Mouse (Mus musculus): ENCODE measurements around the gene Grk5.

Gene Grk5

DNA sequence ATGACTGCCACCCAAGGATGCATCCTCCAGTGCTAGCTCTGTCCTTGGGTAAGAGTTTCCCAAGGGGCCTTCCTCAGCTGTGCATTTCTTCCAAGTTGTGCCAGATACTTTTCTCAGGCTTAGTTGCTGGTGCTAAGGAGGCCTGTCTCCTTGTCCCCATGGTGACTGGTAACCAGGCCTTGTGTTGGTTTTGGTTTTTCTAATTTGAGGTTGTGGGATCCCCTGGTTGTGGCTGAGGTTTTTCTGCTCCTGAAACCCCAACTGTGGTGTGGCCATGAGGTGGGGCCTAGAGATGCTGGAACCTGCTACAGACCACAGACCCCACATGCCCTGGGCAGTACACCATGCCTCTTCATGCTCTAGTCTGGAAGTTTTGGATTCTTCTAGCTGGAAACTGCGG lies 90.0 kb downstream of the Grk5 start:
- DNase-seq, result no peak

DNA sequence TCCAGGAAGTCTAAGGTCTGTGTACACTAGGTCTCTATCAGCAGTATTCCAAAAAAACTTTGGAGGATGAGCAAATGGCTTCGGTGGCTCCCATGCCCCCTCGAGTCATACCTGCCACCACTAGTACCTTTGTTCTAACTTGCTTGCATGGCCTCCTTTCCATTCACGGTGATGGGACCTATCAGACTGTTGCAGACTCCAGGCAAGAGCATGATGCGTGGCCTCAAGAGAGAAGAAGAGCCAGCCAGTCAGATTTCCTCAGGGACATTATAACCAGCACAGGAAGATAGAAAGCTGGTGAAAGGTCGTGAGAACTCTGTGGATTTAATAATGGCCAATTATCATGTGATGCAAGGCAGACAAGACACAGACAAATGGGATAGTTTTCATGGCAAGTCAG lies 91.8 kb downstream of the Grk5 start:
- DNase-seq, result no peak

DNA sequence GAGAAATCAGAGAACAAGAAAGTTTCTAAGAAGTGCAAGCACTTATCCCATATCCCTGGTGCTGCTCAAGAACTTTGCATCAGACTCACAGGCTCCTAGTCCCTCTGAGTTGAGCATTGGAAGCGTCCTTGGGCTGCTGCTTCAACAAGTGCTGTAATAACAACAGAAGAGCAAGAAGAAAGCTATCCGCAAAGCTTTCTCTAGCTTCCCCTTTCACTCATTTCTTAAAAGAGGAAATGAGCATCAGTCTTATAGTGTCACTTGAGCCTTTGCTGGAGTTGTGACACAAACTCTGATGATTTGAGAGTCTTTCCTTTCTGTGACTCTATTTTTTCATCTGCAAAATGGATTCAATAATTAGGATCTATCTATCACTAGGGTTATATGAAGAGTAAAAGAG lies 92.3 kb downstream of the Grk5 start:
- no peak for DNase-seq

DNA sequence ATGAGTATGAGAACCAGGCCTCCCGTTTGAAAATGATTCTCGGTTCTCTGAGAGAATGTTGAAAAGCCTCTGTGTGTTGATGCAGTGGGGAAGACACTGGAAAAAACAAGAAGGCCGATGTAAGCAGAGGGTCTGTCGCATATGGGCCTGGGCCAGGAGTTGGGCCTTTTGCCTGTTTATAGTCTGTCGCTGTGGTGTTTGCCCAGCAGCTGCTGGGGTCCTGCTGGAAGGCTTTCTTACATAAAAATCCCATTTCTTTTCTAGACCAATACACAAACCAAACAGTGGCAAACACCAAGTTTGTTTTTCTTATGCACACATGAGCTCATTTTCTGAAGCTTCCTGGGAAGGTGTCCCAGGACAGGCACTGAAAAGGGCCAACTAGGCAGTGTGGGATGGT lies 100.2 kb downstream of the Grk5 start:
- DNase-seq, result no peak

DNA sequence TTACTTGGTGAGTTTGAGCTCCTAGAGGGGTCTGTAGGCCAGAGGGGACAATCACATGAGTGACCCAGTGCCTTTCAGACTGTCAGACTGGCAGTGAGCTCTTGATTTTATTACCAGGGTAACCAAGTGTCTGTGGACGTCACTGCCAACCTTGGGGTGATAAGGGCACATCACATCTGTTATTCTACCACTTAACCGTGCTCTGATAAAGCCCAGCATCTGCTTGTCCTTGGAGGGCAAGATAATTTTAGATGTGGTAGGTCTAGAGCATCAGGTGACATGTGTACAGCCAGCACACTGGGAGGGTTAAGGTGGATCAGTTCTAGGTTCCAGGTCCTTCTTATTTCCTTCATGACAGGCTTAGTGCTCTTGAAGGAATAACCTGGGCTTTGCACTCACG lies 104.7 kb downstream of the Grk5 start:
- DNase-seq, result no peak

DNA sequence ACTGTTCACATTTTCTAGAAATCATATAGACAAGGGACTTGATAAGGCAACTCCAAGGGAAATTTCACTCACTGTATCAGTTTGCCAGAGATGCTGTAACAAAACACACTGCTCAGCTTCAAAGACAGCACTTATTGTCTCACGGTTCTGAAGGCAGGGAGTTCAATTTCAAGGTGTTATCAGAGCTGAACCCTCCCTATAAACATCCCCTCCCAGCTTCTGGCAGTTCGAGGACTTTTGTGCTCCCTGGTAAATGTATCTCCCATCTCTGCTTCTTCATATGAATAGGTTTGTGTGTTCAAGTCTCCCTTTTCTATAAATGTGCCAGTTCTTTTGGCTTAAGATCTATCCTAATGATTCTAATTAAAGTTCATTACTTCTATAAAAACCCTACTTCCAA lies 105.3 kb downstream of the Grk5 start:
- no peak for DNase-seq

DNA sequence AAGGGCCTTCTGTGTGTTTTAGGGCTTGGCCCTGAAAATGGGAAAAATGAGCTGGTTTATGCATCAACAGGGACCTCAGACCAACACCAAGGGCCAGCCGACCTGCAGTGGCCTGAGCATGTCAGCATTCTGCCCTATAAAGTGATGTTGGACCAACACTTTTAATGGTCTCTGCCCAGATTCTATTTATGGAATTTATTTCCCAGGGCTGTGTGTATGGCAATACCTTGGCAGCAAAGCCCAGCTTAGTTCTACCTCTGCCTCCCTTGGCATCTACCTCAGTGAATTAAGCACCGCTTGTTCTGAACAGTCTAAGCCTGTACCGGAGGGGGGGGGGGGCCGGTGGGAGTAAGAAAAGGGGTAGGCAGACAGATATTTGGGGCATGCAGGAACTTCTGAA lies 108.2 kb downstream of the Grk5 start:
- peak; percentile 2 to 50 for DNase-seq

DNA sequence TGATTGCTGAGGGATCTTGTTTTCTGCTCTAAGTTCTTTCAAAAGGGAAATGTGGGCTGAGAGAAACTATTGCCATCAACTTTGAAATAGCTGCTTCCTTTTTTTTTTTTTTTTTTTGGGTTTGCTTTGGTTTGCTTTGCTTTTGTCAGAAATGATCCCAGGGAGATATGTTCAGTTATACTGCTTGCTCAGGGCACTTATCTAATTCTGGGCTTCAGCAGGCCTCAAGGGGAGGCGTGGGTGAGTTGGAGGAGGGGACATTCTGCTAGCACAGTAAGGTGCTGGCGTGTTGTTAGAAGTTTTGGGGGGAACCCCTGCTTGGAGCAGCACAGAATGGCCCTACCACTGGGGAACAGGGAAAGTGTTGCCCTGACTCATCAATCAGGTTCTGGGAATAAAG lies 110.1 kb downstream of the Grk5 start:
- no peak for DNase-seq

DNA sequence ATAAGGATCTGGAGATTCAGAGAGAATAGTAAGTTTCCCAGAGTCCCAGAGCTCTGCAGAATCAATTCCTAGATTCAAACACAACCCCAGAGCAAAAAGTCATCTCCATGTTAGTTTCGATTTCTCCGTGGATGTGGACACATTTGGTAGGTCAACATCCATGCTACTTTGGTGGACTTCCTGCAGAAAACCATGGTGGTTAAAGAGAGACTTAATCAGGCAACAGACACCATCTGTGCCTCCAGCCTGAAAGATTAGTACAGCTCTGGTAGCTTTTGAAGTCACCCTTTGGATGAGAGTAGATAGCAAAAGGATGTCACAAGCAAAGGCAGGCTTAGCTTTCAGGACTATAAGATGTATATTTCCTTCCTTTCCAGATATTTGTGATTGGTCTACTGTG lies 111.4 kb downstream of the Grk5 start:
- no peak for DNase-seq

DNA sequence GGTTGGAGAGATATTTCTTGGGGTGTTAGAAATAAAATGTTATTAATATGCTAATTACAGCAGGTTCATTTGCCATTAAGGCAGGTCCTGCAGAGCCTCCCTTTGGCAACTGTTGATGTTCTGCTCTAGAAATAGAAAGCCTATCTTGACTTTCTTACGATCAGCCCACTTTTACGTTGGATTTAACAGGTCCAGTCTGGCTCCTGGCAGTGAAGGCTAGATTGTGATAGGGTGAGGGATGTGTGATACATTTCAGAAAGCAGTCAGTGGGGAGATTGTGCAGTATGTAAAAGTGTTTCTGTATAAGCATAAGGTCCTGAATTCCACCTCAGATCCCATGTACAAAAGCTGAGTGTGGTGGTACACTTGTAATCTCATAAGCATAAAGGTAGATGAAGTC lies 119.7 kb downstream of the Grk5 start:
- peak in 1 of 2 experiments; percentile 9 for DNase-seq

DNA sequence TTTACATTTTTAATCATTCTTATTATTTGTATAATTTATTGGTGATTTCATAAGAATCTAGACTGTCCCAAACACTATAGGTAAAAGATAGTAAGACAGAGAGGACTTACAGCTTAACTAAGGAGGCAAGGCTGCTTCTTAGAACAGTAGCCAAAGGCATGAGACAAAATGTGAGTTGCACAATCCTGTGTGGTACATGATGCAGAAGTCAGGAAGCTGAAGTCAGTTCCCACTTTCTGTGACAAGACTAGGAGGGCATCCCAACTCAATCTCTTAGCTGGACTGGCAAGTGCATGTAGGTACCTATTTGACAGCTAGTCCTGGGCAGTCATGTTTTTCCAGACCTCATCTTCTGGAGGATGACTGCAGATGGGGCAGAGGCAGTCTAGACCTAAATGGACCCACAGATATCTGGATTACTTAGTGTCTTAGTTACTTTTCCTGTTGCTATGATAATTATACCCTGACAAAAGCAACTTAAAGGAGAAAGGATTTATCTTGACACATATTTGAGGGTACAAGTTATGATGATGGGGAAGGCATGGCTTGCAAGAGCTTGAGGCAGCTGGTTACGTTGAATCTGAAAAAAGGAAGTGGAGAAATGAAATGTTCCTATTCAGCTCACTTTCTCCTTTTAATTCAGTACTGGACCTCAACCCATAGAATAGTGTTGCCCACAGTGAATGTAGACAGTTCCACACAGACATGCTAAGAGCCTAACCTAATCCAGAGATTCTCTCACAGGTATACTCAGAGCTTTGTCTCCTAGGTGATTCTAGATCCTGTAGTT lies 128.1 kb downstream of the Grk5 start:
- no peak for DNase-seq

DNA sequence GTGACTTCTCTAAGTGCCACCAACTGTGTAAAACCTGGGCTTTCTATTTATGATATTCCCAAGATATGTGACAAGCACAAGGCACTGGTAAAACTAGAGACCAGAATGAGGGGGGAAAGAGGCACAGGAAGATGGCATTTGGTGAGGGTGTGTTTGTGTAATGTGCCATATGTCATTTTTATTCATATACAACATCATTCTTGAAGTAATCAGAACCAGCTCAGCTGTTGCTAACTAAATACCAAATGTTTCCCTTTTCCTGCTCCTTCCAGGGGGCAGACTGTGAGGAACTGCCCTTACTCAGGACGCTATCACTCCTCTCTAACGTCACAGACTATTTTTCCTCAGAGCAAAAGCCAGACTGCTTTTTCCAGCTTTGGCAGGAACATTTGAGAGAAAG lies 132.0 kb downstream of the Grk5 start:
- DNase-seq, result no peak

DNA sequence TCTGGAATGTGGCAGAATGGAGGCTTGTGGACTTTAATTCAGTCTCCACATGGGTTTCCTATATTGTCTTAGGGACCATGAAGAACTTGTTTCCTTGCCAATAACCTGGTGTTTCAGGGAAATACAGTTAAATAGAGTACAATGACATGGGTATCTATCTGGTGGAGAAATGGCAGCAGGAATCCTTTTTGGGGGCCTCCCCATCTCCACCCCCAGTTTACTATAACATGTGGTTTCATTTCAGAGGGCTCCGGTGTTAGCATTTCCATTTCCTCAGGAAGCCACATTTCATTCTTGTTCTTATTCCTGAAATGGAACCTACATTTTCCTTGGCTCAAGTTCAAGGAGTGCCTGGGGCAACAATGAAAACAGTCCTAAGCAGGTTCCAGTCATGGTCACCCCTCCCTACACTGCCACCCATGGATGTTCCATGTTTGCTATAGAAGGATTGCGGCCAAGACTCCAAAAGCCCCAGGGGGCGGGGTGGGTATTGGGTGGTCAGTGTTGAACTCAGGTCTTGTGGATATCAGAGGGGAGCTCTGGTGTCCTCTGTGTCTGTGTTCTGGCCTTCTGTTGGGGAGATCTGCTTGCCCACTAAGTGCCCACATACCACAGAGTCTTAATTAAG lies 132.5 kb downstream of the Grk5 start:
- peak; percentile 29 to 38 for DNase-seq

DNA sequence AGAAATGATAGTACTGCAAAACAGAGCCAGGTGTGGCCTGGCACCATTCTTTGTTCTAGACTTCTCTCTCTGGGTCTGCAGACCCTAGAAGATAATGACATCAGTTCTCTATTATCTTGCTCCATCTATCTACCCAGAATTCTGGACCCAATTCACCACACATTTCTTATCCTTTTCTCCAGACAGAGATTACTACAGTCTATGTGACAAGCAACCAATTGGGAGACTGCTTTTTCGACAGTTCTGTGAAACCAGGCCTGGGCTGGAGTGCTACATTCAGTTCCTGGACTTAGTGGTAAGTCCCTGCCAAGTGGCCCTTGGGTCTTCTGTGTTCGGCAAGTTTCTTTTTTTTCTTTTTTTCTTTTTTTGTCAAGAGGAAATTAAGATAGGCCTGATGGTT lies 142.0 kb downstream of the Grk5 start:
- no peak for DNase-seq

DNA sequence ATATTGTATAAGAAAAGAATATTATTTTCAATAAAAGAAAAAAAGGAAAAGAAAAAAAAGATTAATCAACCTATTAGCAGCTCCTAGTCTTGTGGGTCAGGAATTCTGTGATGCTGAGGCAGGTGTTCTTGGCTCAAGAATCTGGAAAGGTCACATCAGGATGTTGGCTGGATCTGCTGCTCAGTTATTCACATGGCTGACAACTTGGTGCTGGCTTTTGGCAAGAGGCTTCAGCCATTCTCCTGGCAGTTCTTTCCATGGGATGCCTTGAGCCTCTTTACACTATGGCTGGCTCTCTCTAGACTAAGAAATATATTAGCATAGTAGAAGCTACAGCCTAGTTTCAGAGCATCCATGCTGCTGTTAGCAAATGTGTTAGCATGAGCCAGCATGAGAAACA lies 149.6 kb downstream of the Grk5 start:
- no peak for DNase-seq

DNA sequence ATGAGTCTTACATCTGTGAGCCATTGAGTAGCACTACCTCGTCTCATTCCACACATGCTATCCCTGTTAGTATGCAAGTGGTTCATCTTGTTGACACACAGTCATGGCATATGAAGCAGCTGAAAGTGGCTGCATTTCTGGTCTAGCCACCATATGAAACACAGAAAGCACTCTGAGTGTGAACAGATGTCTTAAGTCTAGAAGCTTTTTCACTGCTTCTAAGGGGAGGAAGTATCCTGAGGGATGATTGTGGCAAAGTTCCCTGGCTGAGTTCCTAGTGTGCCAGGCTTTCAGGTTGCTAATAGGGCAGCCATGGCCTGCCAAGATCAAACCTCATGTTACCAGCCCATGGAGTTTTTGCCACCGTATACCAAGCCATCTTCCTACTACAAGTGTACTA lies 159.1 kb downstream of the Grk5 start:
- DNase-seq, result no peak

DNA sequence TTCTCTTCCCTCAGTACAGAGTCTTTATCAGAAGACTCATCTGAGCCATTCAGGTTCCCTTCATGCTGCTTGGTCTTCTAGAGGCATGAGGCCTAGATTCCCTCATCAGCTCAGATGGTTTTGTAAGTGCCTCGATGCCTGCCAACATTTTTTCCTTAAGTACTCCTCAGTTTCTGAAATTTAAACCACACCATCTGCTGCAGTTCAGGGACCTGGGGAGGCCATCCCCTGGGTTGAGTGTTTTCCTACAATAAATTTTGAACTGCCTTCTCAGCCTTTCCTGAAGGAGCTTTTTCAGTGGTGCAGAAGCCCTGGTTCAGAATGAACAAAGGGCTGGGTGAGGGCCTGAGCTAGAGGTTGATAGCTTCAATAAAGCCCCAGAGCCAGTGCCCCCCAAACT lies 159.9 kb downstream of the Grk5 start:
- peak in 1 of 2 experiments; percentile 46 for DNase-seq

DNA sequence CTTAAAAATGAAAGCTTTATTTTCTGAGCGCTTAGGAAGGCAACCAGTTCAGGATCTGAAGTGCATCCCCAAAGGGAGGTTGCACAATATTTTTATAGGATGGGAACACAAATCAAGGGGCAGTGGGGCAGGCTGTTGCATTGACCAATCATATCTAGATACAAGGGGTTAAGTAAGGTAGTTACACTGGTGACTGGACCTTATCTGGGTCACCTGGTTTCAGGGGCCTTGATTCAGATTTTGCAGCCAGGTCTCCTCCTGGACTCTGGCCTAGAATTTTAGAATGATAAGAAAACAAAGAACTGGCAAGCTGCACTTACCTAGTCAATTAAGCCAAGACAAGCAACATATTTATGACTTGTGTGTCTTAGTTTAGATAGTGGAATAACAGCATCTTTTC lies 161.6 kb downstream of the Grk5 start:
- DNase-seq, result no peak

DNA sequence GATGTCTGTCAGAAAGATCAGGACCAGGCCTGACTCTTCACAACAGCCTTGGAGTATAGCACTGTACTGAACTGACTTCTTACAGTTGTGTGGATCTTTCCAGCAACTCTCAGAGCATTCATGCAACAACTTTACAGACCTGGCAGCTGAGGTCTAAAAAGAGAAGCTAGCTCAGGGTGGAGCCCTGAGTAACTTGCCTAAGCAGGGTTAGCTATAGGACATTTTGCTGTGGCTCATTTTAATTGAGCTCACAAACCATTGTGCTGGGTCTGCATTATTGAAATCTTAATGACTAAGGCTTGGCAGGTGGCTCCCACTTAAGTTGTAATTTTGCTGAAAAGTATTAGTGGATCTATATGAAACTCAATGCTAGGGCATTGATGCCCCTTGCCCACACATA lies 162.5 kb downstream of the Grk5 start:
- DNase-seq, result no peak

DNA sequence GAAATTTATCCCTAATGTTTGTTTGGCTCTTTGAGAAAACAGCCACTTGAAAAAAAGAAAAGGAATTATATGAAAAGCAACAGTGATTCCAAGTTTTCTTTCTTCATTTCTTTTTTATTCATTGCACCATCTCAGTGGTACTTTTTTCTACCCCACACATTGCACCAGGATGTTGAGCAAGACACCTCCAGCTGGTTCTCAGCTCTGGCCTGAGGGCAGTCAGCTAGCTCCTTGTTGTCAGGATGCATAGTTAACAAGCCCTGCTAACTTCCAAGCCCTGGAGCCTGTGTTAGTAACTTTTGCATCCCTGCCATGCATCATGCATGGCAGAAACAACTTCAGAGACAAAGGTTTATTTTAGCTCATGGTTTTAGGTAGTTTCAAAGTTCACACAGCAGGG lies 163.2 kb downstream of the Grk5 start:
- no peak for DNase-seq

DNA sequence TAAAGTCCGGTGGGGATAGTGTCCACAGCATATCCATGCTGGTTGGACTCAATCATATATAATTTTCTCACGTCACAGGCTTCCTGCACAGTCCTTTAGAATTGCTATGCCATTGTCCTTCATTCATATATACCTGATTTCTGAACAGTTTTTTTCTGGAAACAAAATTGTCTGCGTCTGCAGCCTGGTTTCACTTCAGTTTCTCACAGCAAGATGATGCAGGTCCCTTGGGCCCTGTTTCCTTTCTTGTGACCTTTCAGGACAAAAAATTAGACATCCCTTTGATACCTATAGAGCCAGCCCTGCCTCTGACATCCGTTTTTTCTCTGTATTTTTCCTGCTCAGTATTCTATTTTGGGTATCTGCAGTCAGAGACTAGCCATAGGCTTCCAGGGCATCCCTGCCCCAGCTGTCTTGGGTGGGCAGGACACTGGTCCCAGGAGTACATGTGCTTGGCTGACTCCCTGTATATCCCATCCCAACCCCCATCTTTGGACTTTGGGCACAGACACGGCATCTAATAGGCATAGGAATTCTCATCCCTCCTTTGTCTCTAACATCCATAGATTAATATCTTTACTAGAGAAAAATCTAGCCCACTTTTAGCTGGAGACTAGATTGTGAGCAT lies 167.3 kb downstream of the Grk5 start:
- no peak for DNase-seq

DNA sequence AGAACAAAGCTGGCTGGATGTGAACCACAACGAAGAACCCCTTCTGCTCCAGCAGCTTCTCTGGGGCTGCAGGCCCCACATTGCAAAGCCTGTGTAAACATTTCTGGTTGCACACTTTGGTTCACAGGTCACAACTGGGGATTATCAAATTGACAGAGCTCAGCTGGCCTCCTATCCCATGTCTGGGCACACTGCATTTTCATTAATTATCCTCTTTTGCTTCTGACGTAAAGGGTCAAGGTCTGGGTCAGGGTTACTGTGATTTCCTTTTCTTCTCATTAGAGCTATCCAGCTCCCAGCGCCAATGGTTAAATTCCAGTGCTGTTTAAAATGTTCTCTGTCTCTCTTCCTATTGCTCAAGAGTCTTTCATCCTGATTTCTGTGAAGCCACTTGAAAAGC lies 168.0 kb downstream of the Grk5 start:
- DNase-seq, result peak; percentile 61 to 75

DNA sequence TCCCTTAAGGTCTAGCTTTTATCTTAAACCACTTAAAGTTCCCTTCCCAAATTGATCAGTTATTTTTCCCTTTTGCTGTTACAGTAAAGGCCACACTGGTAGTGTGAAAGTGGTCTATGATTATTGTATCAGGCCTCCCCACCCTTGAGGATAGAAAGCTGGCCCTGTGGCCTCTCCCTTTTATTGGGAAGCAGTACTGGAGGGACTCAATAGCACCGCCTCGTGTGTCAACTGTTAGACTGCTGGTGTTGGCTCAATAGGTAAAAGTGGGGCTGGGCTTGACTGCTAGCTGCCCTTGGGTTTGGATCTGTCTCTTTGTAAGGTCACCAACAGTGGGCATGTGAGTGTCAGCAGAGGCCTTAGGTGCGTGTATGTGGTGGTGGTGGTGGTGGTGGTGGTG lies 174.8 kb downstream of the Grk5 start:
- DNase-seq, result peak in 1 of 2 experiments; percentile 16

DNA sequence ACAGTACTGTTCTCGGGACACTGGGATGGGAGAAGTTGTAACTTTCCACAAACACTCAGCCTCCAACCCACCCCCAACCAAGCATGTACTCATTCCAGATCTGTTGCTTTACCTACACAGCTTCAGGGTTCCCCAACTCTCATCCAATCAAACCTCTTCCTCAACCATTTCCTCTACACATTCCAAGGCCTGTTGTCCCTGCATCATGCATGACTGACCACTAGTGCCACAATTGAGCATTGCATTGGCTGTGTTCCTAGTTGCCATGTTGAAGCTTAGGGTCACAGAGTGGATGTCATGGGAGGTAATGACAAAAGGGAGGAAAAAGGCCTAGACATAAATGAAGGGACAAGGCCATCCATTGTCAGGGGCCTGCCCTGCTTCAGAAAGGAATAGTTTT lies 175.5 kb downstream of the Grk5 start:
- DNase-seq, result peak; percentile 36
